Mouse (Mus musculus) brain, embryonic 14.5 days (tissue): ENCODE data around the gene AI467606.

Experiments used
- CTCF ChIP-seq: fragments of 200-500 bp; IDR thresholded peaks from 2 replicates; pipeline ENCODE4 v1.5.1; 2012; ENCODE audit warnings: inconsistent platforms, mild to moderate bottlenecking, moderate library complexity, borderline replicate concordance; ENCODE audit not compliant: insufficient read depth, insufficient read length; ENCODE audit errors: extremely low read depth
- POLR2A ChIP-seq: fragments of 200-500 bp; IDR thresholded peaks from 2 replicates; pipeline ENCODE4 v1.6.1; 2012; ENCODE audit warnings: mild to moderate bottlenecking, inconsistent platforms, borderline replicate concordance; ENCODE audit not compliant: poor library complexity, insufficient read depth, insufficient read length, severe bottlenecking; ENCODE audit errors: extremely low read depth

GRCm38 (mm10) chr7:127088083-127088482 is 3.1 kb upstream of the AI467606 start:
- no peak for TF ChIP-seq CTCF
- no peak for TF ChIP-seq POLR2A
